Mouse (Mus musculus) intestine, embryonic 14.5 days (tissue): ENCODE measurements around the gene Masp1. TPM values are rescaled to one million over a fixed set of nuclear protein-coding genes. Genes with fewer than 3 reads are reported as not detected.

ENCODE experiments used
- ATAC-seq: fragments of 200-750 bp; cut with Nextera tagmentation; replicated peaks from 2 replicates; pipeline ENCODE4 v1.8.0; 2017; ENCODE audit warnings: low read depth, moderate number of reproducible peaks, moderate TSS enrichment, moderate library complexity; ENCODE audit not compliant: low FRiP score, low TSS enrichment
- DNase-seq: peaks from one replicate; pipeline ENCODE4 v3.0.0-alpha.2; 2018; ENCODE audit warnings: low spot score
- H3K27ac ChIP-seq: fragments of 300-500 bp; sonication (generic); 2 replicates; pipeline ENCODE4 v1.5.1; 2014; ENCODE audit warnings: low read depth, mild to moderate bottlenecking, control low read depth
- H3K27me3 ChIP-seq: fragments of 300-500 bp; sonication (generic); replicated peaks from 2 replicates; pipeline ENCODE4 v1.6.1; 2014; ENCODE audit warnings: low read length, control low read depth; ENCODE audit not compliant: control insufficient read depth, insufficient read depth
- H3K36me3 ChIP-seq: fragments of 300-500 bp; sonication (generic); 2 replicates; pipeline ENCODE4 v1.6.1; 2014; ENCODE audit warnings: low read length, control low read depth; ENCODE audit not compliant: control insufficient read depth, insufficient read depth
- H3K4me1 ChIP-seq: fragments of 300-500 bp; sonication (generic); replicated peaks from 2 replicates; pipeline ENCODE4 v1.6.1; 2014; ENCODE audit warnings: low read length, control low read depth, mixed read lengths; ENCODE audit not compliant: control insufficient read depth, insufficient read depth
- H3K4me2 ChIP-seq: fragments of 300-500 bp; sonication (generic); 2 replicates; pipeline ENCODE4 v1.6.1; 2014; ENCODE audit warnings: low read length
- H3K4me3 ChIP-seq: fragments of 300-500 bp; sonication (generic); 2 replicates; pipeline ENCODE4 v1.5.1; 2014; ENCODE audit warnings: low read depth, low read length, control low read depth, mixed read lengths
- H3K9ac ChIP-seq: fragments of 300-500 bp; sonication (generic); 2 replicates; pipeline ENCODE4 v1.6.1; 2014; ENCODE audit warnings: mild to moderate bottlenecking, low read length
- H3K9me3 ChIP-seq: fragments of 300-500 bp; sonication (generic); 2 replicates; pipeline ENCODE4 v1.6.1; 2016; ENCODE audit warnings: low read length, control low read depth; ENCODE audit not compliant: control insufficient read depth
- WGBS: fragments of 180-500 bp; shearing (Covaris S2); extraction: QIAGEN DNeasy Blood & Tissue Kit; methylation state at CpG from one replicate; pipeline ENCODE4 v1.1.7; 2014; 5-methylcytosine and 5-hydroxymethylcytosine counted together
- polyA plus RNA-seq: library from polyadenylated mRNA; unstranded; fragments of >200 nt; fragmentation: Nextera tagmentation; extraction: Ambion mirVana; gene quantifications from 2 replicates; pipeline ENCODE4 v1.2.1, GENCODE M21; 2014

Gene Masp1
- polyA plus RNA-seq, 1 experiment from 2014 or later: 6.0 TPM

- 27% methylated on average over 7 of the region's 7 CpGs for WGBS
- Histone ChIP-seq H3K27me3 (no peaks in the 10 kb centered on the region), H3K9me3 (no peaks in the 10 kb centered on the region), H3K4me3 (no peak overlapping the region), H3K9ac (no peak overlapping the region), H3K4me2 (peak overlapping the region; percentile 6; the same call in 1 of the 2 replicates), H3K36me3 (no peaks in the 10 kb centered on the region), H3K27ac (no peak overlapping the region; the same call in 1 of the 2 replicates), H3K4me1 (peaks cover 3% of the 10 kb centered on the region; the same call in 1 of the 2 replicates)
- DNase-seq (no peak), ATAC-seq (peak; percentile 53; the same call in 1 of the 2 replicates)
Measured at GRCm38 (mm10) chr16:23544361-23544760, 23.7 kb upstream of the Masp1 start.

DNA sequence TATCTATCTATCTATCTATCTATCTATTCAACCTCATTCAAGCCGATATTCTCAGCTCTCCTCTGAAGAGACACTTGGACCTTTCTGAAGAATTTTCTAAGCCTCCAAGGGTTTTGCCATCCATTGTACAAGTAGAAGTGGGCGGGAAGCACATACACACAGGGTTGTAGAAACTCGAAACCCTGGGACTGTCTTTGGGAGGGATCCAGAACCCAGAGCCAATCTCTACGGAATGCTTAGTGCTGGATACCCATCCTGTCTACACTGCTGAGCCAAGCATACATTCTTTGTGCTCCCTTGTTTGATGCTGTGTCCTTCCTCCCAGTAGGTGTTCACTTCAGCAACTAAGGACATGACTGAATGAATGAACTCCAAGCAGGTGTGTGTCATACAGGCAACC is 22.3 kb upstream of the Masp1 start:
- ATAC-seq (no peak), DNase-seq (peak; percentile 25)
- Histone ChIP-seq H3K4me2 (no peak overlapping the region), H3K36me3 (no peaks in the 10 kb centered on the region), H3K9me3 (no peaks in the 10 kb centered on the region), H3K27me3 (no peaks in the 10 kb centered on the region), H3K4me3 (no peak overlapping the region), H3K27ac (no peak overlapping the region), H3K9ac (no peak overlapping the region), H3K4me1 (peaks cover 3% of the 10 kb centered on the region; the same call in 1 of the 2 replicates)
- WGBS: 62% methylated on average over 4 of the region's 4 CpGs

- Histone ChIP-seq H3K9me3 (no peaks in the 10 kb centered on the region), H3K4me2 (no peak overlapping the region), H3K9ac (no peak overlapping the region), H3K4me1 (peaks cover 3% of the 10 kb centered on the region; the same call in 1 of the 2 replicates), H3K36me3 (no peaks in the 10 kb centered on the region), H3K4me3 (no peak overlapping the region), H3K27ac (no peak overlapping the region), H3K27me3 (no peaks in the 10 kb centered on the region)
- ATAC-seq (no peak), DNase-seq (peak; percentile 32)
- WGBS: 43% methylated on average over 4 of the region's 4 CpGs
Measured at GRCm38 (mm10) chr16:23541046-23541445, 20.4 kb upstream of the Masp1 start.

DNA sequence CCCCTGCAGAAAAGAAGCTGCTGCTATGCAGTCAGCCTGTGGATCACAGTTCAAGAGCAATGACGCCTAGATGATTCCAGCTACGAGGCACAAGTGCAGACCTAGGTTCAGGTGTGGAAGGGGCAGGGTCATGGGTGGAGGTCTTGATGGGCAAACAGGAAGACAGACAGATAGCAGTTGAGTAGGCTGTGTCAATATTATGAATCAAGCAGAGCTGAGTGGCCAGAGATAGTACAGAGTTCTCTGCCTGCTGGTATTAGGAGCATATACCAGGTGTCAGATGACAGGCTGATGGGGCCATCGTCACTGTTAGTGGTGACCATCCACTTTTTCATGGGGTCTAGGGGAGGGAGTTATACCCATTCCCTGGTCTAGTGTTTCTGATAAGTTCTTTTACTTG is 13.1 kb upstream of the Masp1 start:
- Histone ChIP-seq H3K4me1 (no peaks in the 10 kb centered on the region), H3K36me3 (no peaks in the 10 kb centered on the region), H3K27me3 (no peaks in the 10 kb centered on the region), H3K9me3 (no peaks in the 10 kb centered on the region), H3K9ac (no peak overlapping the region), H3K4me2 (no peak overlapping the region), H3K4me3 (no peak overlapping the region), H3K27ac (no peak overlapping the region)
- ATAC-seq (no peak), DNase-seq (no peak)
- WGBS: 64% methylated on average over 3 of the region's 3 CpGs

- no peak overlapping the region for H3K4me3 ChIP-seq
- H3K4me1 ChIP-seq: no peaks in the 10 kb centered on the region
- no peak overlapping the region for H3K27ac ChIP-seq
- H3K4me2 ChIP-seq: no peak overlapping the region
- H3K27me3 ChIP-seq: no peaks in the 10 kb centered on the region
- DNase-seq (no peak), ATAC-seq (no peak)
- no peak overlapping the region for H3K9ac ChIP-seq
- no peaks in the 10 kb centered on the region for H3K9me3 ChIP-seq
- 50% methylated on average over 4 of the region's 4 CpGs for WGBS
- H3K36me3 ChIP-seq: no peaks in the 10 kb centered on the region
Measured at GRCm38 (mm10) chr16:23529186-23529585, 8.6 kb upstream of the Masp1 start.

GRCm38 (mm10) chr16:23522081-23522480 is 1.5 kb upstream of the Masp1 start:
- no peak overlapping the region for H3K9ac ChIP-seq
- H3K9me3 ChIP-seq: no peaks in the 10 kb centered on the region
- no peak overlapping the region for H3K4me3 ChIP-seq
- no peak overlapping the region for H3K4me2 ChIP-seq
- no peaks in the 10 kb centered on the region for H3K36me3 ChIP-seq
- DNase-seq (no peak), ATAC-seq (no peak)
- no peak overlapping the region for H3K27ac ChIP-seq
- 84% methylated on average over 5 of the region's 5 CpGs for WGBS
- peaks cover 29% of the 10 kb centered on the region for H3K4me1 ChIP-seq
- no peaks in the 10 kb centered on the region for H3K27me3 ChIP-seq

- 22% methylated on average over 5 of the region's 5 CpGs for WGBS
Measured at GRCm38 (mm10) chr16:23521092-23521491, 477 bp upstream of the Masp1 start.

DNA sequence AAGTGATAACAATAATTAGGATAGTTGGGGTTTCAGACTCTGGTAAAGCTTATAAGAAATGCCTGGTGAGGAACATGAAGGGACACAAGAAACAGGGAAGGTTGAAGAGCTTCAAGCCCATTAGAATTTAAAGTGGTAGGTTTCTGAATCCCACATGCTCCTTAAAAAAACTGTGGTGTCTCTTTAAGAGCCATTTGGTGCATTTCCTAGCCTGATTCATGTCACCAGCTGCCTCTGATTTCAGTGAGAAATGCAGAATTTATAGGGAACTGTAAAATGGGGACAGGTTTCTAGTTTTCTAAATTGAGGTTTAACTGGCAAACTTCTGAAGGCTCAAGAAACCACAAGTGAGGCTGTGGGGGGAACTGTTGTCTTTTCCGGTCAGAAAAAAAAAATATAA is 844 bp downstream of the Masp1 start:
- peak overlapping the region; percentile 33; the same call in 1 of the 2 replicates for H3K4me3 ChIP-seq
- no peak overlapping the region; the same call in 1 of the 2 replicates for H3K27ac ChIP-seq

More at GRCm38 (mm10) chr16:23521092-23521491, 477 bp upstream of the Masp1 start:
- ATAC-seq (no peak), DNase-seq (no peak)
- Histone ChIP-seq H3K4me3 (no peak overlapping the region), H3K36me3 (no peaks in the 10 kb centered on the region), H3K9me3 (no peaks in the 10 kb centered on the region), H3K27ac (no peak overlapping the region), H3K27me3 (no peaks in the 10 kb centered on the region), H3K4me2 (peak overlapping the region; percentile 51; the same call in 1 of the 2 replicates), H3K9ac (no peak overlapping the region), H3K4me1 (peaks cover 29% of the 10 kb centered on the region)

More for the DNA sequence above, 844 bp downstream of the Masp1 start:
- DNase-seq (no peak), ATAC-seq (no peak)
- Histone ChIP-seq H3K9ac (no peak overlapping the region), H3K9me3 (no peaks in the 10 kb centered on the region), H3K36me3 (no peaks in the 10 kb centered on the region), H3K27me3 (no peaks in the 10 kb centered on the region), H3K4me1 (peaks cover 29% of the 10 kb centered on the region), H3K4me2 (peak overlapping the region; percentile 51)
- WGBS: 3% methylated on average over 1 of the region's 1 CpGs
